Mouse (Mus musculus) spleen, postnatal 10 days (tissue): ENCODE measurements around the gene Col16a1.

ENCODE experiments used
- DNase-seq, 2 experiments: peaks; one replicate each; pipeline ENCODE4 v3.0.0; 2021 to 2022; ENCODE audit warnings: low spot score in 2 of 2

Col16a1 gene

DNA sequence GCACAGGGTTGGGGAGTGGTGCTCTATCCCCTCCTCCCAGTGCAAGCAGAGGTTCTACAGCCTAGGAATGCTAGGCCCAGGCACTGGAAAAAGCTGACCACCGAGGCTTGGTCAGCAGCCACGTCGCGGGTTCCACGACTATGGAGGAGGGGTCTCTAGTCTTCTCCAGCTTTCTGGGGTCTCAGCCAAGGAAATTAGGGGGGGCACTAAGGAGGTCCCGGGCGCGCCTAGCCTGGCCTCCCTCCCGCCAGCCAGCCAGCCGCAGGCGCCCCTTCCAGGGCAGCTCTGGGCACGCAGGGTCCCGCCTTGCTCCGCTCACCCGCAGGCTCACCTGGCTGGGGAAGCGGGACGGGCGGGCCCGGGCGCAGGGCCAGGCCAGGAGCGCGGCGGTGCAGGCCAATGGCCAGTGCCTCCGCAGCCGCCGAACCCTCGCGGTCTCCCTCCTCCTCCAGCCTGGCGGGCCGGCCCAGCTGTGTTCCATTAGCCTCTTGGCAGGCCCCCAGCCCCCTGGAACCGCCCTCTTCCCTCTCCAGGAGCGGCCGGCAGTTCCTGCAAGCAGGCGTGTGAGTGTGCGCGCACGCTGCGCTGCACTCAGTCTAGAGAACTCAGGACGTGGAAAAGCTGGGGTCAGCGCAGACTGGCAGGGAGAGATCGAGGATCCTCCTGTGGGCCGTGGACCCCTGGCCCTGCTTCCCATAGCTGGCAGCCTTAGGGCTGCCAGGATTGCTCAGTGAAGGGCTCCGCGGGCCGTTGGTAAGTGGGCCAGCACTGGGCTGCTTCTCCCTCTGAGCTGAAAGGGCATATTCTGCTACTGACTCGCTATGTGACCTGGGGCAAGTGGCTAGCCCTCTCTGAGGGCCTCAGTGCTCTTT, at the start of gene Col16a1:
Gene Col16a1, plus strand, starts transcription at position 510 of the 872 bp plus-strand sequence.
- peak in 1 of 2 experiments; percentile 52 for DNase-seq

DNA sequence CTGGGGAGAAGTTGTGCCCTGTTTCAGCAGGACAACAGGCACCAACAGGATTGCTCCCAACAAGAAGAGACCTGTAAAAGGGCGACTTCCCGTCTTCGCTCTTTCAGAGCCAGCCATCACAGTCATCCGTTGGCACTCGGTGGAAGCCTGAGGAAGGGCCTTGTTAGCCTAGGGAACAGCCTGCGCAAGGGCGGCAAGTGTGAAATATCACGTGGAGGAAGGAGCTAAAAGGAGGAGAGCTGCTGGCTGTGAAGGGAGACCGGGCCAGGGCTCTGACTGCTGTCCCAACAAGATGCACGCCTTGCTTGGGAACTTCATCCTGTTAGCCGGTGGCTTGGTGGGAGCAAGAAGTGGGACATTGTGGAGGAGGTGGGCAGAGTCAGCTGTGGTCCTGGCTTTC, 49.5 kb upstream of the Col16a1 start:
- no peak for DNase-seq

DNA sequence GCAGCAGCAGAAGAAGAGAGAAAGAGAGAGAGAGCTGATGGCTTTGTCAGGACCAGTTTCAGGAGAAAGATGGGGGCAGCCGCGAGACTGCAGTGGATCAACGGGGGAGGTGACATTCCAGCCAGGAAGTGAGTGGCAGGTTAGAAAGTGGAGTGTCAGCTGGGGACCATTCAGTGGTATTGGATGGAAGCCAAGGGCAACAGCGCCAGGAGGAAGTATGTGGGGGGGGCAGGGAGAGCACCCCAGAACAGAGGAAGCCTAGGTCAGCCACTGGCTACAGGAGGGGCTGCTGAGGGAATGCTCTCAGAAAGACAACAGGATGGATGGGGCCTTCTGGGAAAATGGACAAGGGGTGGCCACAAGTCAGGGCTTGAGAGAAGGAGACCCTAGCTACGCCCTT, 45.9 kb upstream of the Col16a1 start:
- DNase-seq = no peak

DNA sequence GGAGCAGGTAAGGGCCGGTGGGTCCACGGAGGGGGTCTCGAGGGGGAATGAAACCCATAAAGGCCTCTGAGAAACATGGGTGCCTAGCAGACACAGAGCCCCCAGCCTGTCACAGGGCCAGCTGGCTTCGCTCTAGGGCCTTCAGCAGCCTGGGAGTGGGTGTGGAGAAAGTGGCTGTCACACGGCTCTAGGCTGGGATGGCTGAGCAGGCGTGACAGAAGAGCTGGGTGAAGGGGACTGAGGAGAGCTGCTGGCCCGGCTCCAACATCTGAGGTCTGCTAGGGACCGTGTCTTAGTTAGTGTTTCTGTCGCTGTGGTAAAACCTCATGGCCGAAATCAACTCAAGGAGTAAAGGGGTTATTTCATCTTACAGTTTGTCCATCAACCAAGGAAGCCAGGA, 45.5 kb upstream of the Col16a1 start:
- DNase-seq = no peak

DNA sequence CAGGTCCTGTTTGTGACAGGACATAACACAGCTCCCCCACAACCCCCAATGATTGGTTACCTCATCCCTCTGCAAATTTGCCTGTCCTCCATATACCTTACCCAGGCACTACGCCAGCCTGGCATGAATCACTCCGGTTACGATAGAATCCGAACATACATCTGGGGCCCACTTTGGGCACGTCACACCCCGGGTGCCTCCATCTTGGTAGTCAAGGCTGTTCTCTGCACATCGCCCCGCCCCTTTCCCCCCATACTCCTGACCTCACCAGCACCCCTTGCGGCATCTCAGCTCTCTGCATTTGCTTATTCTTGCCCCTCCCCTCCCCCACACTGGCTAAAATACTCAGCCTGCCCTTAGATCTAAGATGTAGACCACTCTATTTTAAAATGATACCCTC, 42.0 kb upstream of the Col16a1 start:
- DNase-seq = peak in 1 of 2 experiments; percentile 46

DNA sequence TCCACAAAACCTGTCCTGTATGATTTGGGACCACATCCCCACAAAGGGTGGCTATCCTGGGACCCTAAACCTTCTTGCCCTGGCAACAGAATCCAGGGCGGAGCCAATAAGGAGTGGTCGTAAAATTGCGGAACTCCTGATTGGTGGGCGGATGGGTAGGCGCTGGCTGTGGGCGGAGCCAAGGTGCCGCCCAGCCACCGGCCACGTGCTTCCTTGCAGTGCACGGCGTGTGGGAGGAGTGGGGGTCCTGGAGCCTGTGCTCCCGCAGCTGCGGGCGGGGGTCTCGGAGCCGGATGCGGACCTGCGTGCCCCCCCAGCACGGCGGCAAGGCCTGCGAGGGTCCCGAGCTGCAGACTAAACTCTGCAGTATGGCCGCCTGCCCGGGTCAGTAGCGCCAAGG, 41.1 kb upstream of the Col16a1 start:
- DNase-seq = no peak

DNA sequence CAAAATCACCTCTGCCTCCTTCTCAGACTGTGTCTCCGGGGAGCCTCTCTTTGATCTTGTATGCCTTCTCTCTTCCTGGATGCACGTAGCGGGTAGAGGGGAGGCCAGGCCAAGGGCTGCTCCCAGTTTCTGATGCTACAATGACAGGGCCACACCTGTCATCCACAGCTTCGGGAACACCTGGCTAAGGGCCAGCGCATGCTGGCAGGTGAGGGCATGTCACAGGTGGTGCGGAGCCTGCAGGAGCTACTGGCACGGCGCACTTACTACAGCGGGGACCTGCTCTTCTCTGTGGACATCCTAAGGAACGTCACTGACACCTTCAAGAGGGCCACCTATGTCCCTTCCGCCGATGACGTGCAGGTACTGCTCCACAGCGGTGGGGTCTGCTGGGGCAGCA, 38.6 kb upstream of the Col16a1 start:
- no peak for DNase-seq

DNA sequence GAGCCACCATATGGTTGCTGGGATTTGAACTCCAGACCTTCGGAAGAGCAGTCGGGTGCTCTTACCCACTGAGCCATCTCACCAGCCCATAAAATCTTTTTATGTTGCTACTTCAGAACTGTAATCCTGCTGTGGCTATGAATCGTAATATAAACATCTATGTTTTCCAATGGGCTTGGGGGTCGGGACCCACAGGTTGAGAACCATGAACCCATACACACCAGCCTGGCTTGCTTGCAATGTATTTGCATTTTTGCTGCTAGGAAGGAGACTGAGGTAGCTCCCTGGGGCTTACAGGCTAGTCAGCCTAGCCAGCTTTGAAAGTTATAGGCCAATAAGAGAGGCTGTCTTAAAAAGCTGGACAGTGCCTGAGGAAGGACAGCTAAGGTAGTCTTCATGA, 36.9 kb upstream of the Col16a1 start:
- DNase-seq = no peak

DNA sequence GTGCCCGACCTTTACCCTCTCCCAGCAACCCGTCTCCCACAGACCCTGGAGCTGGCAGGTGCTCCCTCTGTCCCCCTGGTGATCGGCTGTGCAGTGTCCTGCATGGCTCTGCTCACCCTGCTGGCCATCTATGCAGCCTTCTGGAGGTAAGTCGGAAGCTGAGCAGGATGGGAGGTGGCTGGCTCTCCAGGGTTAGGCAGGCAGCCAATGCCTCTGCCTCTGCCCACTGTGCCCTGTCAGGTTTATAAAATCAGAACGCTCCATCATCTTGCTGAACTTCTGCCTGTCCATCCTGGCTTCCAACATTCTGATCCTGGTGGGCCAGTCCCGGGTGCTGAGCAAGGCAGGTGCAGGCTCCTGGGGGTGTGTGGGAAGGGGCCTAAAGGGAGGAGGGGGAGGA, 35.4 kb upstream of the Col16a1 start:
- DNase-seq = no peak

DNA sequence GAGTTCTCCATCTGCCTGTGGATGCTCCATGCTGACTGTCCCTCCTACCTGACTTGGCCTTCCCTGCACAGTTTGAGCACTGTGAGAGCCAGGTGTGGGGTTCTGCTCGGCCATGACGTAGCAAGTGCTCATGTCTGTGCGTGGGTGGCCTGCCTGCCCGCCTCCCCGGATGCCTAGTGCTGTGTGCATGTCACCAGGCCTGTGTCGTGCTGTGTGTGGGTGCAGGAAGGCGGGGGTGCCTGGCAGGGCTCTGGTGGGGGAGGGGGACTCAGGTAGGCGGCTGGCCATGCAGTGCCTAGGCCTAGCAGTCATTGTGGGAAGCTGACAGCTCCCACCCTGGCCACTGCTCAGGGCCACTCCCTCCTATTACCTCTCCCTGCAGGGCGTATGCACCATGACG, 34.5 kb upstream of the Col16a1 start:
- no peak for DNase-seq

DNA sequence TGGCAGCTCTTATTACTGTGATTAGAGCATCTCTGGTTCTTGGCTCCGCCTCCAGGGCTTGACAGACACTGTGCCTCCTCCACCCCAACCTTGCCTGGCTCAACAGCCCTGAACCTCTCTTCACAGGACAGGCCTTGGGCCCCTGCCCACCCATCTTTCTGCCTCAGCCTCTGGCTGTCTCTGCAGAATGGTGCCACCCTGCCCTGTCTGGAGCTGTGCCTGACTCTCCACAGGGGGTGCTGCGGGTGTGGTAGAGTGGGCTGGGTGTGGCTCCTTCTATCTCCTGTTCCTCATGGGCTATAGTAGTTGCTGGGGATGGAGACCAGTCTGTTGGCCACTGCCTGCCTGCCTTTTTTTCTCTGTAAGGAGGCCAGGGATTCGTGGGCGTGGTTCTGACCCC, 31.6 kb upstream of the Col16a1 start:
- no peak for DNase-seq

DNA sequence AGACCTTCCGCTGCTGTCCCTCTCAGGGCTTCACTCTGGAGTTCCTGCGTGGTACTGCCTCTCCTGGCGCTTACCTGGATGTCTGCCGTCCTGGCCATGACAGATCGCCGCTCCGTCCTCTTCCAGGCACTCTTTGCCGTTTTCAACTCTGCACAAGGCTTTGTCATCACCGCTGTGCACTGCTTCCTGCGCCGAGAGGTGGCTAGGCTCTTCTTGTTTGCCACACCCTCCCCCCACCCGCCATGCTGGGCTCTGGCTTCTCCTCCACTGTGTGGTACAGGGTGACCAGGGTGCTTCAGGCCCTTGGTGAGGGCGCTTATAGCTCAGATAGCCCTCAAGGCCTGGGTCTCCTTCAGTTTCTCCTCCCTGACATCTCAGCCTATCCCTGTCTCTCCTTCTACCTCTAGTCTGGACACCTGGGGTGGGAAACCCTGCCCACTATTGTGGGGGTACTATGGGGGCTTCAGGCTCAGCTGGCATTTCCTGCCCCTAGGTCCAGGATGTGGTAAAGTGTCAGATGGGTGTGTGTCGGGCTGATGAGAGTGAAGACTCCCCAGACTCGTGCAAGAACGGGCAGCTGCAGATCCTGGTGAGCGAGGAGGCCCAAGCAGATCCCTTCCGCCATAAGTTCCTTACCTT, 30.5 kb upstream of the Col16a1 start:
- DNase-seq = no peak

DNA sequence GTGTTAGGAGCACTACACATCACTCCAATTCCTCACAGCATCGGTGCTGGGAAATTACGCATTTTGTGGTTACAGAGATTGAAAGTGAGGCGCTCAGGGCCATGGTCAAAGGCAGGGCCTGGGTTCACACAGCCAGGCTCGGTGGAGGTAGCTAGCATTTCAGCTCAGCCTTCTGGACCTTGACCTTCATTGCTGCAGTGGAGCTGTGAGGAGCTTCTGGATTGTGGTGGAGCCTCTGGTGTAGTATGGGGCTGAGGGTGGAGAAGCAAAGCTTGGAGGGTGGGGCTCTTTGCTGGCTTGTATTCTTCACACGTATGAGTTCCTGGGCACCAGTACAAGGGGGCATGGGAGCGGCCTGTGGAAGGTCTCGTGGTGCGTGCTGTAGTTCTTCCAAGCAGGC, 24.7 kb upstream of the Col16a1 start:
- no peak for DNase-seq

DNA sequence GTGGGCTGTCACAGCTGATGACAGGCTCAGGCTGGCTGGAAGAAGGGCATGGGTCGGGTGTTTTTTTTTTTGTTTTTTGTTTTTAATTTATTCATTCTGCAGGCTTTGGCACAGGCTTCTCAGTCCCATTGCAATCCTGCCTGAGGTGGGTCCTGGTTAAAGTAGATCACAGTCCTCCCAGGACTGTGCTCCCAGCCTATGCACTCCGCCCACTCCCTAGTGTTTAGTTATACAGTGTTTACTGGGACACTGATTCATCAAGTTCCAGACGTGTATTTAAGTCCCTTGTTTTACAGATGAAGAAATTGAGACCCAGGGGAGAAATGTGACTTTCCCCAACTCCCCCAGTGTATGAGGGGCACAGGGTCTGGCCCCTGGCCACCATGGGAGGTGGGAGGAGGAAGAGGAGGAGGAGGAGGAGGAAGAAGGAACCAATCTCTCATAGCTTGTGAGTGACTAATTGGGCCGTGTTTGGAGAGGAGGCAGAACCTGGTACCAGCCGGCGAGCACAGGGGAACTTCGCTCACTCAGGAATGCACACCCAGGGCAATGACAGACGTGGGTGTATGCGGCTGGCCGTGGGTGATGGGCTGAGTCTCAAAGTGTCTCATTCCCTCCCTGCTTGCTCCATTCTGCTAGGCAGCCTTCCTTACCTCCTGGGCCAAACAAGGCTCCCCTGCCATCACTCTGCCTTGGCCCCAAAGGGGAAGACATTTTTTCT, 24.0 kb upstream of the Col16a1 start:
- no peak for DNase-seq

DNA sequence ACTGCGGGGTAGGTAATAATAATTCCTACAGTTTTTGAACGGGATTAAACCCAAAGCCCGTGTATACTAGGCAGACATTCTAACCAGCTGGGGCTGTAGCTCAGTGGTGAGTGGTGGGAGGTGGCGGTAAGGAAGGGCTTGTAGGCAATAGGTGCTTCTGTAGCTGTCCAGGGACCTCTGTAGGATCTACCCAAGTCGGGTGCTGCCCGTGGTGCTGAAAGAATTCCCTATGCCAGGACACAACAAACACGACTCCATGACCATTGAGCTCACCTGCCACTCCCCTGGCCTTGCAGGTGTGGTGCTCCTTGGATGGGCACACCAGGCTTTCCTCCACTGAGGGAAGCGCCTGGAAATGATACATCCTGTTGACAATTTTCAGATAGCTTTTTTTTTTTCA, 22.1 kb upstream of the Col16a1 start:
- no peak for DNase-seq

DNA sequence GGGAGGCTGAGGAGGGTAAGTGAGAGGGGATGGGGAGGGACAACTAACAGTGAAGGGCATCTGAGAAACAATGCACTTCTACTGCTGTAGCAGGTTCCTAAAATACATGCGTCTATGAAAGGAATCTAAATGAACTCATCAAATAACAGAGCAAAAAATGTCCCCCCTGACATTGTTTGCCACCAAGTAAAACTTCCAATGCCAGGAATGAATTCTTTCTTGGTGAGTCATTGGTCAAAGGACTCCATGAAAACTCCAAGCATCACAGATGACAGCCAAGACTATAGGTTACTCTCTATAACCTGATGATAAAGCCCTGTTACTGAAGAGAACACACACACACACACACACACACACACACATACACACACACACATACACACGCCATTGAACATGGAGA, 16.5 kb upstream of the Col16a1 start:
- DNase-seq = no peak

DNA sequence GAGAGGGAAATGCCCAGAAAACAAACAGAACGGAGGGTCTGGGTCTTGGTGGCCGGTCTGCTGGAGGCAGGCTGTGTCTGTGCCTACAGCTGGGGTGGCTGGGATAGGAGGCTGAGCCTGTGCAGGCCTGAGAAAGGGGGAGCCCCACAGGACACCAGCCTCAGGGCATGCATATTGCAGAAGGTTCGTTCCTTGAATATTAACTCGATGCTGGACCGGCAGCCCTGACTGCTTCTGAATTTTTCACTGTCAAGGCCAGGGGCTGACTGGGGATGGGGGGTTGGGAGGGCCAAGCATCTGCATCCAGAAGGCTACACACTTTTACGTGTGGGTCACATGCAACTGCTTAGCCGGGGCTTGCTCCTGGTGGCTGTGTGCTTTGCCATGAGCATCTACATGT, 14.1 kb upstream of the Col16a1 start:
- DNase-seq = no peak

DNA sequence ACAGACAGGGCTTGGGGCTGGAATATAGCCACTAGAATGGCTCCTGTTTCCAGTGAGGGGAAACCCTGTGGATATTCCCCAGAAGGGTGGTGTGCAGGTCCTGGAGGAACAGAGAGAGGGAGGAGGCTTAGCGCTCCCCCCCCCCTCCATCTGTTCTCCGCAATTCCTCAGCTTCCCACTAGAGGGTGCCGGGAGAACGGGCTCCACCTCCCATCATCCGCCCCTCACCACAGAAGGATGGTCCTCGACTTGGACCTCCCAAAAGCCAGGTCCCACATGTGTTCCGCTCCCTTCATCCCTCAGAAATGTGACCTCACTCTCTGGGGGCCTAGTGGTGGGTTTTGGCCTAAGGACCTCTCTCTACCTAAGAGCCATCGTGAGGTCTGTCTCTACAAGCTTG, 11.5 kb upstream of the Col16a1 start:
- no peak for DNase-seq

DNA sequence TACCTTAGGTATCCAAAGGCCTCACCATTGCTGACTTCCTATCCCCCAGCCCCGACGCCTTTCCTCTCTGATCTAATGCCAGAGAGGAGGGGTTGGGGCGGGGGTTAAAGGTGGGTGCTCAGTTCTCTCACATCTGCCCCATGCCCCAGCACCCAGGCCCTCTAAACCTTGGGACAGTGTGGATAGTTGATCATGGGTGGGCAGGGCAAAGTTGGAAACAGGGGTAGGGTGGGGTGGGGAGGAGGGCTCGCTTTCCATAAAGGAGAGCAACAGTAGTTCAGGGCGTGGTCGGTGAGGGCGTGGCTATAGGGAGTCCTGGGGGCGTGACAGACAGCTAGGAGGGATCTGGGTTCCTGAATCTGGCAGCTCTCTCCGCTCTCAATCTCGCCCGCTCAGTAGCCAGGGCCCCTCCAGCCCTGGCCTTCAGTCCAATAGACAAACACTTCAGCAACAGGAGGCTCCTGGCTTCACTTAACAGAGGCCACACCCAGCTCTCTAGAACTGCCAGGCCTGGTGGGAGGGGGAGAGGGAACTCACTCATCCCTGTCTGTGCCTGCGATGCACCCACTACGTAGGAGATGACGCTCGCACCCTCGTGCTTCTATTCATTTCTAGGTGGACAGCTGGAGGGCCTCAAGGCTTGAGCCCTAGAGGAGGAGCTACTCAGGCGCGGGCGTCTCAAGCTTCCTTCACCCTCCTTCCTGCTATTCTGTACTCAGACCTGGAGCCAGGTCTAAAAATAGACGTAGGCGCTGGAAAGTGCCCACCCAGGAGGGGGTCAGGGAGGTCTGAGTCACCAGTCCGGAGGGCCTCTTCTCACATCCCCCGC, 10.9 kb upstream of the Col16a1 start:
- DNase-seq = no peak

DNA sequence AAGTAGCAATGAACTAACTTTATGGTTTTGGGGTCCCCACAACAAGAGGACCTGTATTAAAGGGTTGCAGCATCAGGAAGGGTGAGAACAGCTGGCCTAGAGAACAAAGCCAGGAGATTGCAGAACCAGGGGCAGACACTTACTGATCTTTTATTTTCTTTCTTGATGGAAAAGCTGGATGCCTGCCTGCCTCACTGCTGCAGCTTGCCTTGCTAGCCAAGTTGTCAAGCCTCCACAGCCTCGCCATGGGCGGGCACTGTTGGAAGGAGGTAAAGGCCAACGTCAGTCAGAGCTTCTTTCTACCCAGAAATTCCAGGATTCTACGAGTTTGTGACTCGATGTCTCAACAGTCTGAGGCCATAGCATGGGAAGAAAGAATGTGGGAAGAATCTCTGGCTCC, 8.3 kb upstream of the Col16a1 start:
- DNase-seq = no peak

DNA sequence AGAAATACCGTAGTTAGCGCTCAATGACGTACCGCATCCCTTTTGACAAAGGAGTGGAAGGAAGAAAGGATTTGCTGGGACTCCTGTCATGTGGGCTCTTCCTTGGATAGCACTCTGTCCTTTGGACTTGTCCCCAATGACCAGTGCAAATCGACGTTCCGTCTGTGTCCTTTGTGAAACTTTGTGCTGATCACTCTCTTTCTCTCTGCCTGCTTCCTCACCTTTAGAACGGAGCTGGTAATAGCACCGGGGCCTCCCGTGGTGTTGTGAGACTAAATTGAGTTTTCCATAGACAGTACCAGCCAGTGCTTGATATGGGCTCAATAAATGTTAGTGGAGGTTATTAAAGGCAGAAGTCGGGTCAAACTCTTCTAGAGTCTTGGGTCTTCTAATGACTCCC, 6.6 kb upstream of the Col16a1 start:
- no peak for DNase-seq

DNA sequence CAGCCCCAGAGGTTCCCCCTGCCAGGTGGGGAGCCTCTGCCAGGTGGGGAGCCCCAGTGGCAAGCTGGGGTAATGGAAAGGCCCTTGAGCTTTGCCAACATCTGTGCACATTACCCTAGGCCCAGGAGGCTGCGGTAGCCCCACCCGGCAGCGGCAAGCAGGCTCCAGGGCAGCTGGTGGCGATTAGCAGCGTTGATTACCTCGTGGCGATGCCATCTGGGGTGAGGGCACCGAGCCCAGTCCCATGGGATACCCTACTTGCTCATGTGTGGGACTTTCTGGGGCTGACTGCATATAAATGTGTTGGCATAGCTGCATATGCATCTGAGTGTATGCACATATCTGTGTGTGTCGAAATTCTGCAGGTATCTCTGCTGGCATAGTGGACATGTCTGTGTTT, 3.4 kb upstream of the Col16a1 start:
- peak in 1 of 2 experiments; percentile 26 for DNase-seq
